Mouse (Mus musculus): Measurements from ENCODE around the gene C1qtnf1. TPM values are rescaled to one million over a fixed set of nuclear protein-coding genes. Genes with fewer than 3 reads are reported as not detected.

Gene C1qtnf1
- total RNA-seq, 1 experiment: 0.36 TPM

DNA sequence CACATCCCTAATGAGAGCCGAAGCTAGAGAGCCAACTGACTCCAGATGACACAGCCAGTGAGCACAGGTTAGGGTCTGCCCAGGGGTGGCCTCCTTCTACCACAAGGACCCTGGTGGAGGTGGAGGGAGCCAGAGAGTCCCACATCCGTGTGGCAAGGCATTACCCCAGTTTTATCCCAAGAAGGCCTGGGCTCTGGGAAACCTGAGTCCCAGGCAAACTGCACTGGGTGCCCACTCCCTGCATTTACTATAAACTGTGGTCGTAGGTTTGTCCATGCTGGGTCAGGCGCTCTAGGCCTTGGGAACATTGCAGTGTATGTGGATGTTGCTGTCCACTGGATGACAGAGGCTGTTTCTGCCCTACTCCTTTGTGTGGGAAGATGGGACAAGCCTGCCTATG lies 26.8 kb upstream of the C1qtnf1 start:
- H3K4me3 ChIP-seq (ENCODE audit: insufficient read depth in 1 of 2, low read depth in 1 of 2, low read length in 2 of 2, poor library complexity in 1 of 2, severe bottlenecking in 1 of 2): no peak overlapping the region
- H3K9me3 ChIP-seq (ENCODE audit: control insufficient read depth, insufficient read depth, low read depth, low read length): no peaks in the 10 kb centered on the region
- no peak overlapping the region for H3K27ac ChIP-seq (ENCODE audit: insufficient read depth, low read depth, low read length, poor library complexity, severe bottlenecking)
- no peak overlapping the region for H3K9ac ChIP-seq (ENCODE audit: insufficient read depth, low read depth, low read length, poor library complexity, severe bottlenecking)
- no peak for TF ChIP-seq MAFK (IDR thresholded peaks at IDR 0.05; ENCODE audit: insufficient read depth, low read depth, low read length)
- no peak for TF ChIP-seq CHD2 (IDR thresholded peaks at IDR 0.05; ENCODE audit: low read depth, low read length)
- no peak for TF ChIP-seq ZC3H11A (IDR thresholded peaks at IDR 0.05; ENCODE audit: borderline replicate concordance, low read depth, low read length)
- TF ChIP-seq ZNF384 (IDR thresholded peaks at IDR 0.05; ENCODE audit: low read depth, low read length): no peak
- TF ChIP-seq HCFC1 (IDR thresholded peaks at IDR 0.05; ENCODE audit: borderline replicate concordance, insufficient read depth, low read length): no peak
- in situ Hi-C loops (cut with MboI; ENCODE audit: low sequenced_read_pairs in 2 of 2, unreplicated experiment in 2 of 2): no loop called here
- DNase-seq (ENCODE audit: low read depth, low spot score): no peak
- H3K36me3 ChIP-seq (ENCODE audit: control insufficient read depth, insufficient read depth, low read length, poor library complexity, severe bottlenecking): no peaks in the 10 kb centered on the region
- H3K4me1 ChIP-seq (ENCODE audit: control insufficient read depth in 2 of 2, insufficient read depth in 2 of 2, low read length in 2 of 2, poor library complexity in 1 of 2): peaks cover 2 to 14% of the 10 kb centered on the region in 2 experiments; a peak in 3 of 4 replicates

DNA sequence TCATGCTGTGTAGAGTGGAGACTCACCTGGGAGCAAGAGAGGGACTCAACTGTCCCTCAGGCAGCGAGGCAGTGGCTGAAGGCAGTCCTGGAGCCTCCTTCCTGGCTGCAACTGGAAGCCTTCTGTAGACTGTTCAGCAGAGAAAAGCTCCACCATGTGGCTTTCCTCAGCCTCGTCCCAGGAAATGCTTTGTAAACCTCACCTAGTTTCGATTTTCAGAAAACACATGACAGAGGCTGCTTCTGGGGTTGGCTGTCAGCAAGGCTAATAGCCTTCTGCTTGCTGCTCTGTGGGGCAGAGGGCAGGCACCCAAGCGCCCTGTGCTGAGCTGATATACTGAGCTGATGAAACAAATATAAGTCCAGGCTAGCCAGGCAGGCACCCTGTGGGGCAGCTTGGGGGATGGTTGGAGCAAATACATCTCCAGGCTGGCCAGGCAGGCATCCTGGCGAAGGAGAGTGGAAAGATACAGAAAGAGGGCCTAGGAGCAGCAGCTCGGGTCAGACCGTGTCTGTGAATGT lies 26.2 kb upstream of the C1qtnf1 start, which contains the start of gene Lgals3bp:
TSS of gene Lgals3bp (minus strand) at position 333 of the 521 bp plus-strand sequence.
- Histone ChIP-seq H3K9me3 (ENCODE audit: control insufficient read depth, insufficient read depth, low read depth, low read length) (no peaks in the 10 kb centered on the region), H3K36me3 (ENCODE audit: control insufficient read depth, insufficient read depth, low read length, poor library complexity, severe bottlenecking) (peaks cover 5% of the 10 kb centered on the region), H3K4me1 (ENCODE audit: control insufficient read depth in 2 of 2, insufficient read depth in 2 of 2, low read length in 2 of 2, poor library complexity in 1 of 2) (peaks cover 2 to 14% of the 10 kb centered on the region in 2 experiments; a peak in 3 of 4 replicates), H3K4me3 (ENCODE audit: insufficient read depth in 1 of 2, low read depth in 1 of 2, low read length in 2 of 2, poor library complexity in 1 of 2, severe bottlenecking in 1 of 2) (no peak within 1 kb of the TSS), H3K27ac (ENCODE audit: insufficient read depth, low read depth, low read length, poor library complexity, severe bottlenecking) (no peak within 1 kb of the TSS), H3K9ac (ENCODE audit: insufficient read depth, low read depth, low read length, poor library complexity, severe bottlenecking) (no peak within 1 kb of the TSS)
- no peak for DNase-seq (ENCODE audit: low read depth, low spot score)
- in situ Hi-C loops (cut with MboI; ENCODE audit: low sequenced_read_pairs in 2 of 2, unreplicated experiment in 2 of 2): no loop called here
- no peak for TF ChIP-seq CHD2 (IDR thresholded peaks at IDR 0.05; ENCODE audit: low read depth, low read length)
- no peak for TF ChIP-seq ZNF384 (IDR thresholded peaks at IDR 0.05; ENCODE audit: low read depth, low read length)
- TF ChIP-seq HCFC1 (IDR thresholded peaks at IDR 0.05; ENCODE audit: borderline replicate concordance, insufficient read depth, low read length): no peak
- no peak for TF ChIP-seq MAFK (IDR thresholded peaks at IDR 0.05; ENCODE audit: insufficient read depth, low read depth, low read length)
- TF ChIP-seq ZC3H11A (IDR thresholded peaks at IDR 0.05; ENCODE audit: borderline replicate concordance, low read depth, low read length): no peak

DNA sequence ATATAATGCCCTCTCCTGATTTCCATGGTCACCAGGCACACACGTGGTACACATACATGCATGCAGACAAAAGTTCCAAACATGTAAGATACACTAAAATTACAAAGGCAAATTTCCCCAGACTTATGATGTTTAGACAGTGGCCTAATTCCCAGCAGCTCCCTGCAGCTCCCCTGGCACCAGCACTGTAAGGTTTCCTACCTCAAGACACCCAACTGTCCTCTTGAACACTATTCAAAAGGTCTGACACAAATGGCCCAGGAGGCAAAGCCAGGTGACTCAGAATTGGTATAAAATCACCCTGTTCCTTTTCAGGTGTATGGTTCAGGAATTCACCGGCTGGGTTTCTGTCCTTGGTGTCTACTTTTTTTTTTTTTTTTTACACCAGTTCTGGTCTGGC lies 24.8 kb upstream of the C1qtnf1 start:
- no peaks in the 10 kb centered on the region for H3K9me3 ChIP-seq (ENCODE audit: control insufficient read depth, insufficient read depth, low read depth, low read length)
- in situ Hi-C loops (cut with MboI; ENCODE audit: low sequenced_read_pairs in 2 of 2, unreplicated experiment in 2 of 2): no loop called here
- H3K27ac ChIP-seq (ENCODE audit: insufficient read depth, low read depth, low read length, poor library complexity, severe bottlenecking): no peak overlapping the region
- DNase-seq (ENCODE audit: low read depth, low spot score): no peak
- peaks cover 2 to 17% of the 10 kb centered on the region in 2 experiments; a peak in 3 of 4 replicates for H3K4me1 ChIP-seq (ENCODE audit: control insufficient read depth in 2 of 2, insufficient read depth in 2 of 2, low read length in 2 of 2, poor library complexity in 1 of 2)
- peaks cover 5% of the 10 kb centered on the region for H3K36me3 ChIP-seq (ENCODE audit: control insufficient read depth, insufficient read depth, low read length, poor library complexity, severe bottlenecking)
- TF ChIP-seq CHD2 (IDR thresholded peaks at IDR 0.05; ENCODE audit: low read depth, low read length) (no peak), ZC3H11A (IDR thresholded peaks at IDR 0.05; ENCODE audit: borderline replicate concordance, low read depth, low read length) (no peak), ZNF384 (IDR thresholded peaks at IDR 0.05; ENCODE audit: low read depth, low read length) (no peak), HCFC1 (IDR thresholded peaks at IDR 0.05; ENCODE audit: borderline replicate concordance, insufficient read depth, low read length) (no peak)
- H3K4me3 ChIP-seq (ENCODE audit: insufficient read depth in 1 of 2, low read depth in 1 of 2, low read length in 2 of 2, poor library complexity in 1 of 2, severe bottlenecking in 1 of 2): no peak overlapping the region
- H3K9ac ChIP-seq (ENCODE audit: insufficient read depth, low read depth, low read length, poor library complexity, severe bottlenecking): no peak overlapping the region

DNA sequence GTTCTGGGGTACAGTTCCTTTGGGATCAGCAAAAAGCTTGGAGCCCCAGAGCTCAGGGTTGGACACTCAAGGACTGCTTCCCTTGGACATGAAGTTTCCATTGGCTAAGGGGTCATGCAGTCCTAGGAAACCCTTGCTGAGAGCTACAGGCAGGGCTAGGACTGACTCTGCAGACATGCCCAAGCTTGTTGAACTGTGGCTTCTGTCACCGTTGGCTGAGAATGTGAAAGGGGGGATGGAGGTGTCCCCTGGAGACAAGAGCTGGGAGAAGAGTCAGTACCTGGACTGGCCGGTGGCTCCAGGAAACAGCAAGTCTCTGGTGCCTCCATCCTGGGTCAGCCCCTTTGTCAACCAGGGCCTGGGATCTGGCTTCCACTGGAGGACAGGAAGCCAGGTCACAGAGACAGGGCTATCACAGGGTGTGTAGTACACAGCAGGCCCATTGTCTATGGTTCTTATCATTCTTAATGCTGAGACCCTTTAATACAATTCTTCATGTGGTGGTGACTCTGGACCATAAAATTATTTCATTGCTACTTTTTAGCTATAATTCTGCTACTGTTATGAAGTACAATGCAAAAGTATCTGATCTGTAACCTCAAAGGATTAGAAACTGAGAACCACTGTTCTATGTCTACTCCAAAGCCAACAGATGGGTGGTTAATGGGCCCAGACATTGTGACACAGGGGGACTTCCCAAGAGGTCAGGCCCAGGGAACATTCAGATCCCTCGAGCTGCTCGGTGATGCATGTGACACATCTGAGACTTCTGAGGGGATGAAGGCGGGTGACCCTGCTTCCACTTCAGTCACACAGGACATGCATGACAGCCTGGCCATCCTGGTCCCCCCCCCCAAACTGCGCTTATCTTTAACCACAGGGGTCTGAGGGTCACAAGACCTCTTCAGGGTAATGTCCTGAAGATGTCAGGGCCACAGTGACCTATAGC lies 23.8 kb upstream of the C1qtnf1 start:
- Histone ChIP-seq H3K27ac (ENCODE audit: insufficient read depth, low read depth, low read length, poor library complexity, severe bottlenecking) (no peak overlapping the region), H3K9me3 (ENCODE audit: control insufficient read depth, insufficient read depth, low read depth, low read length) (no peaks in the 10 kb centered on the region), H3K36me3 (ENCODE audit: control insufficient read depth, insufficient read depth, low read length, poor library complexity, severe bottlenecking) (peaks cover 5% of the 10 kb centered on the region), H3K4me3 (ENCODE audit: insufficient read depth in 1 of 2, low read depth in 1 of 2, low read length in 2 of 2, poor library complexity in 1 of 2, severe bottlenecking in 1 of 2) (no peak overlapping the region), H3K4me1 (ENCODE audit: control insufficient read depth in 2 of 2, insufficient read depth in 2 of 2, low read length in 2 of 2, poor library complexity in 1 of 2) (peaks cover 2 to 17% of the 10 kb centered on the region in 2 experiments; a peak in 3 of 4 replicates), H3K9ac (ENCODE audit: insufficient read depth, low read depth, low read length, poor library complexity, severe bottlenecking) (no peak overlapping the region)
- no peak for DNase-seq (ENCODE audit: low read depth, low spot score)
- in situ Hi-C loops (cut with MboI; ENCODE audit: low sequenced_read_pairs in 2 of 2, unreplicated experiment in 2 of 2): no loop called here
- TF ChIP-seq HCFC1 (IDR thresholded peaks at IDR 0.05; ENCODE audit: borderline replicate concordance, insufficient read depth, low read length): no peak
- no peak for TF ChIP-seq ZC3H11A (IDR thresholded peaks at IDR 0.05; ENCODE audit: borderline replicate concordance, low read depth, low read length)
- TF ChIP-seq ZNF384 (IDR thresholded peaks at IDR 0.05; ENCODE audit: low read depth, low read length): no peak
- TF ChIP-seq MAFK (IDR thresholded peaks at IDR 0.05; ENCODE audit: insufficient read depth, low read depth, low read length): no peak
- TF ChIP-seq CHD2 (IDR thresholded peaks at IDR 0.05; ENCODE audit: low read depth, low read length): no peak
